Mouse (Mus musculus): ENCODE measurements at regions not wholly inside any gene's neighbourhood (a gene's known extent, or its start where the extent isn't known, plus 50 kb on each side); places are given as distances from the start of the nearest gene placed in this dataset.

- DNase-seq = peak; percentile 1
Observed at GRCm38 (mm10) chr2:47424910-47425309, 1389.0 kb upstream of the Acvr2a start.

- peak; percentile 5 for DNase-seq
Observed at GRCm38 (mm10) chr2:47429843-47430242, 1384.1 kb upstream of the Acvr2a start.

GRCm38 (mm10) chr2:47466043-47466442, 1347.9 kb upstream of the Acvr2a start:
- no peak for DNase-seq

GRCm38 (mm10) chr2:47491874-47492539, 1321.9 kb upstream of the Acvr2a start:
- peak; percentile 18 for DNase-seq
